Mouse (Mus musculus): ENCODE results near the gene Drc7.
A peak's percentile ranks its signal among the peaks of the same experiment; 100 is the strongest.

Drc7 gene

DNA sequence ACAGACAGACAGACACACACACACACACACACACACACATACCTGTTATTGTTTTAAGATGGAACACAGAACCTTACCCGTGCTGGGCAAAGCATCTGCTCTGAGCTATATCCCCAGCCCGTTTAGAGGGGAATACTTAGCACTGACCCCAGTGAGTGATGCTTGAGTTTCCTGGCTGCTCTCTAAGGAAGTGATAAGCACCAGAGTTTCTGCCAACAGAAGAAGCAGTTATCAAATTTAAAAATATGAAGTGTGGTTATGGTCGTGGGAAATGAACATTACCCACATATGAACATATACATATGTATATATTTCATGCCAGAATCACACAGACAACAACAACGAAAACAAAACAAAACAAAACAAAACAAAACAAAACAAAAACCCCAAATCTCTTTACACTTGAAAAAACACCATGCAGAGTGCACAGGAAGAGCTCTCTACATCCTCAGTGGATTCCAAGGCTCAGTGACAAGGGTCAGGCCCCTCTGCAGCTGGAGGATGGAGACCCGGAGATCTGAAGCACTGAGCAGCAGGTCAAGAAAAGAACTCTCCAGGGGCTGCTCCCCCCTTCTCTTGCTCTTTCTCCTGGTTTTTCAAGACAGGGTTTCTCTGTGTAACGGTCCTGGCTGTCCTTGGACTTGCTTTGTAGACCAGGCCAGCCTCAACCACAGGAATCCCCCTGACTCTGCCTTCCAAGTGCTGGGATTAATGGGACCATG, 5.1 kb downstream of the Drc7 start:
- DNase-seq (ENCODE audit: low spot score): no peak

DNA sequence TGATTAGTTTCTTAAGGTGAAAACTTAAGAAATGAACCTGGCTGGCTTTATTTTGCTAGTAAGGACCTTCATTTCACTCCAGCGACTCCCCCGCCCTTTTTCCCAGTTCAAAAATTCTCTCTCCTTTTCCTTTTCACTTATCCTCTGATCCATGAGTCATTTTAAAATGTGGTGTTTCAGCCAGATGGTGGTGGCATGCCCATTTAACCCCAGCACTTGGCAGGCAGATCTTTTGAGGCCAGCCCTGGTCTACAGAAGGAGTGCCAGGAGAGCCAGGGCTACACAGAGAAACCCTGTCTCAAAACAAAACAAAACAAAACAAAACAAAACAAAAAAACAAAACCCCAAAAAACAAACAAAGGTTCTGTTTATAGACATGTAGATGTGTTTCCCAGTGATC, 9.6 kb downstream of the Drc7 start:
- DNase-seq (ENCODE audit: low spot score): no peak

DNA sequence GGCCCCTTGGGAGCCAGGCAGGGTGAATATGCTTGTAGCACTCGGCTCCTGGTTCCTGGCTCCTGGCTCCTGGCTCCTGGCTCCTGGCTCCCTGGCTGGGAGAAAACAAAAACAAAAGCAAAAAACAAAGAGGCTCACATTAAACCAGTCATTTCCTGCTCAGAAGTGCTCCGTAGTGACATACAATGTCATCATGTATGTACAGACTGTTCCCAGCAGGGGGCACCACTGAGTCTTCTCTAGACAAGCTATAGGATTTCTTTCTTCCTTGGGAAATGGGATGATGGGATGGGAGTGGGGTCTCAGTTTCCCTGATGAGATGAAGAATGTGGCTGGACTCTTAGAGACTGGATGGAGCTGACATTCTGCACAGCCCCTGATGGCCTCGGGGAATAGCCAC, 12.7 kb downstream of the Drc7 start:
- DNase-seq (ENCODE audit: low spot score): peak; percentile 40

DNA sequence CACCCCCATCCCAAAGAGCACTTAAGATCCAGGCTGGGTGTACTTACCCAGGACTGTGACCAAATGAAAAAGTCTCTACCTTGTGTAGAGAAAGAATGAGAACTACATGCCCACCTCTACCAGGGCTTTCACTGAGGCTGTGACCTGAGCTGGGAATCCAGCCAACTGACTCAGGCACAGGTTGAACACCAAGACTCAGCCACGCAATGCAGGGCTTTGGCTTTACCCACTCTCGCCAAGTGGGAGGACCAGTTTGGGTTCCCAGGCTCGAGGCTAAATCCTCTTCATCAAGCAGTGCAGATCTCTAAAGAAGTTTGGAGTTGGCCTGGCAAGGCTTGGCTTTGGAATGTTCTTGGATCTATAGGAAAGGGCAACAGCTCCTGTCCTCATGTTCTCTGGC, 20.6 kb downstream of the Drc7 start:
- DNase-seq (ENCODE audit: low spot score): no peak

DNA sequence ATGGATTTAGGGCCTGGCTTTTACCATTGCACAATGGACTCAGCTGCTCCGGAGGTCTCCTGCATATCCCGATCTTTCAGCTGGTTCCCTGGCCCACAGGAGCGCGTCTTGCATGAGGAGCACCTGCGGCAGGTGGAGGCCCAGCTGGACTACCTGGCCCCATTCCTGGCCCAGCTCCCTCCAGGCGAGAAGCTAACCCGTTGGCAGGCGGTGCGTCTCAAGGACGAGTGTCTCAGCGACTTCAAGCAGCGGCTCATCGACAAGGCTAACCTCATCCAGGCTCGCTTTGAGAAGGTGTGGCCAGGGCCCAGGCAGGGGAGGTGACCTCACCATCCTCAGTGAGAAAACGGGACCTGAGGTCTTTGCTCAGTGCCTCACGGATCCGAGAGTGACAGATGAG, 21.2 kb downstream of the Drc7 start:
- no peak for DNase-seq (ENCODE audit: low spot score)

DNA sequence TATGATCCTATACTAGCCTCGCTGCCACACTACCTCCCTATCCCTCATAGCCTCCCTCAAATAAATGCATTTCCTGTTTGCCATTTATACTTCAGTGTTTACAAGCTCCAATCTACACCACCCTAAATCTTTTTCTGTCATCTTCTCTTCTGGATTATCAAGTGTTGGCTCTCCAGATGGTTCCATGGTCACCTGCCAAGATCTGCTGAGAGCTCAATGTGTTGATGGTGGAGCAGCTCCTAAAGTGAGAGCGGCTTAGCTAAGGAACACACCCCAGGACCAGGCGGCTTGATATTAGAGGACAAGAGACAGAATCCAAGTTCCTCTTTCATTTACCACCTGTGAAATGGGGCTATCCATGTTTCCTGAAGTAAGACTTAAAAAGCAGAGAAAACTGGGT, 23.2 kb downstream of the Drc7 start:
- DNase-seq (ENCODE audit: low spot score): no peak

DNA sequence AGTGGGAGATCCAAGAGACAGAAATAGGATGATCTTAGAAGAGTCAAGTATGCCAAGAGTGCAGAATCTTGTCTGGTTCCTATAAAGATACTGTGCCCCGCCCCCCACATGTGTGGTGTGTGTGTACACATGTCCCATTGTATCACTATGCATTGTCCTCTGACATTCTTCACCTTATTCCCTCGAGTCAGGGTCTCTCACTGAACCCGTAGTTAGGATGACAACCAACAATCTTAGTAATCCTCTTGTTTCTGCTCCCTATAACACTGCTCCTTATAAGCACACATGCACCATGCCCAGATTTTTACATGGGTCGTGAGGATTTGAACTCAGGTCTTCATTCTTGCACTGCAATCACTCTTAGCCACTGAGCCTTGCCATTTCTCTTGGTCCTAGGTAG, 24.4 kb downstream of the Drc7 start:
- no peak for DNase-seq (ENCODE audit: low spot score)

DNA sequence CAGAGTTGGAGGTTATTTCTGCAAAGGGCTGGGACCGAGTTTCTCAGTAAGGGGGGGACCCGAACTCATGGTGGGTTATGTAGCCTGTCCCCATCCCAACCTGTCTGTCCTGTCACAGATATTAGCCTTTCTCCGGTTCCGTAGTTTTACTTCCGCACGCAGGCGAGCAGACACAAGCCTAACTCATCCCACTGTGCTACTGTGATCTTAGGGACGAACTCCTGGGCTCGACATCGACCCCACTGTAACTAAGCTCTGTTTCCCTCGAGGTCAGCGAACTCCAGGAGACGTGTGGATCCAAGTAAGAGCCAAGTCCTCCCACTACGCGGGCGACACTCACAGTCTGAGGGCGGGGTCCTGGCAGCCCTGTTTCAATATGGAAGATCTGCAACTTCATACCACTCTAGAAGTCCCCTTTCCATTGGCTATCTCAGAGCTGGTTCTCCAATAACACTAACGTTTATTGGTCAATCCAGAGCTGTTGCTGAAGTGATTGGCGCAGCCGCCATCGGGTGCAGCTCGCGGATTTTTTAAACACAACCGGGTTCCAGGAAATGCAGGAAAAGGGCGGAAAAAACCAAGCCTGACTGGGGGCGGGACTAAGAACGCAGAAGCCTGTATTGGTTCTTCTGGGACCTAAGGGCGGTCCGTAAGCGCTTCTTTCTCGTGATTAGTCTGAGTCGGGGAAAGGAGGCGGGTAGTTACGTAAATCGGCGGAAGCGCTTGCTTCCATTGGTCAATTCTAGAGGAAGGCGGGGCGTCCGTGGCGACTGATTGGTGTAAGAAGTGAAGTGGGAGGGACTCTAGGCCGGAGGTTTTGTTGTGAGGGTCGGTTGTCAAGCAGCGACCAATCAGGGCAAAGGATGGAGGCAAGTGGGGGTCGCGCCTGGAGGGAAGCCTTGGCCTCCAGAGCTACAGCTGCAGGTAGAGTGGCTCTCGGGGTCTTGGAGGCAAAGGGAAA, 25.8 kb downstream of the Drc7 start, which contains the start of gene Katnb1:
Gene Katnb1 (plus strand): TSS at position 806 of the 961 bp plus-strand sequence.
- peak; percentile 94 for DNase-seq (ENCODE audit: low spot score)

DNA sequence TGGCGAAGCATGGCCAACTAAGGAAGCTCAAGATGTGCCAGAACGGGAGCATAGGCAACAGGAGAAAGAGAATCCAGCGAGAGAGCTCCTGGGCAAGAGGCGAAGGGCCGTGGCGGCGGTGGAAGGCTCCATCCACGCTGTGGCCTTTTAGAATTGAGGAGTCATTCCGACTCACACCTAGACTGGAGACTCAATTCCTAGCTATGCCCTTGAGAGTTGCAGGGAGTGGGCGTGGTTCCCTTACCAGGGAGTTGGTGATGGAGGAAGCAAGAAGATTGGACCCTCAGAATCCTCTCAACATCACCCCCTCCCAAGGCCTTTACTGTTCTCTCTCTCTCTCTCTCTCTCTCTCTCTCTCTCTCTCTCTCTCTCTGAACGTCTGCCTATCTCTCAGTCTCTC, 26.7 kb downstream of the Drc7 start:
- DNase-seq (ENCODE audit: low spot score): no peak

DNA sequence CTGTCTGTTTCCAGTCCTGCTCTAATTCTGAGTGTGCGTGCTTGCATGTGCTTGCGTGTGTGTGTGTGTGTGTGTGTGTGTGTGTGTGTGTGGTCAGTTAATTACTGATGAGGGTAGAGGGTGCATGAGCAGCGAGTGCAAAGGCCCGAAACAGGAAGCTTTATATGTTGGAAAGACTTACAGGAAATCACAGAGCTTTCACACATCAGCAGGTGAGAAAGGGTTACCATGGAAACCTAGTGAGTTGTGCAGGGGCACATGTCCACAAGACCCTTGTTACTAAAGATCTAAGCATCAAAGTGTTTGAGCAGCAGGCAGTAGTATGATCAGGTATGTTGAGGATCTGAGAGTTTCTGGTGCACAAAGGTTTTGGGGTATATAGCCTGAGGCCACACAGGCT, 29.4 kb downstream of the Drc7 start:
- DNase-seq (ENCODE audit: low spot score): no peak

DNA sequence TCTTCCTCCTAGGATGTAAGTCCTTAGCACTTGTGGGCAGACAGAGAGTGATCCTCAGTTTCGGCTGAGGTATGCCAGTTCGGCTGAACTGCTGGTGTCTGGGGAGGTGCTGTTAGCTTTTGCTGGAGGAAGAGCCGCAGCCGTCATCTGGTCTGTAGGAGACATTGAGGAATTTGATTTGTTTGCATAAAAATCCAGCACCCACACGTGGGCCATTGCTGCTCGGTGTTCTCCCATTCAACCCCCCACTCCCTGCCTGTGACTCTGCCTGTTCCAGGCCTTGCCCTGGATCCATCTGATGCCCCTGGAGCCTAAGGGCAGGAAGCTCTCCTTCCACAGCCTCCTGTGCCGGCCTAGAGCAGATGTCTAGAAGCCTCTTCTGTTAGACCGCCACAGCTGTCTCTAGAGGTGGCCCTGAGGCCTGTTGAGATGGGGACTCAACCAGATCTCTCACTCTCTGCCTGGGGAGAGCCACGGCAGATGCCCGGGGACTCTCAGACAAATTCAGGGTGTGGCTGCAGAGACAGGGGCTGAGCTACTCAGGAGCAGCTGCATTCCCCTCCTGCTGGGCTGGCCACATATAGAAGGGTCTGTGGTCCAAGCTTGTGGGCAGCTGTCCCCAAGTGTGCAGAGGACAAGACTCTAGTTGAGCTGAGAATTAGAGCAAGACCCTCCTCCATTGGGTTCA, 30.0 kb downstream of the Drc7 start:
- no peak for DNase-seq (ENCODE audit: low spot score)

DNA sequence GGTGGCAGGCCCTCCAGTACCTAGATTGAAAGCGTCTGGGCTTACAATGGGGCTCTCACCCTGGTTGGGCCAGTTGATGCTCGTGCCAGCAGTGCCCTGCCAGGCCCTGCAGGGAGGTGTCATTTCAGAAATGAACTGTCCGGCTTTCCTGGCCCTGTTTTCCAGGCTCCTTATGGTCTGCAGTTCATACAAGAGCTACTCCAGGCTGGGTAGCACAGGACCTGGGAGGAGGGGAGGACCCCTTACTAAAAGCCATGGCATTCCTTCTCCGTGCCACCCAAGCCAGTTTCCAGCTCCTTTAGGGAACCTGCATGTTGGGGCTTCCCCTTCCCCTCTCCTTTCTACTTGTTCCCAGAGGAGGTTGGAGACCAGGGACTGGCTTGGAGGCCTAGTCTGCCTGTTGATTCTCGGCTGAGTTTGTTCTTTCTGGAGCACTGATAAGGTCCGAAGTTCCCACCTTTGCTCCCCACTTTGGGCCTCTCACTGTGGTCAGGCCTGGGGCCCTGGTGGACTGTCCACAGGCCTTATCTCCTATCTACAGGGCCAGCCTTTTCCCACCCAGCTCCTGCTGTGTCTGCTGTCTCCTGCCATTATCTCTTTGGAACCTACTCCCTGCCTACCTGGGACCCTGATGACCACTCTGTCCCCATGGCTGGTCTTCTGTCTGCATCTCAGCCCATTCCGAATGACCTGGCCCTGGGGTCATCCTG, 30.7 kb downstream of the Drc7 start:
- DNase-seq (ENCODE audit: low spot score): no peak

DNA sequence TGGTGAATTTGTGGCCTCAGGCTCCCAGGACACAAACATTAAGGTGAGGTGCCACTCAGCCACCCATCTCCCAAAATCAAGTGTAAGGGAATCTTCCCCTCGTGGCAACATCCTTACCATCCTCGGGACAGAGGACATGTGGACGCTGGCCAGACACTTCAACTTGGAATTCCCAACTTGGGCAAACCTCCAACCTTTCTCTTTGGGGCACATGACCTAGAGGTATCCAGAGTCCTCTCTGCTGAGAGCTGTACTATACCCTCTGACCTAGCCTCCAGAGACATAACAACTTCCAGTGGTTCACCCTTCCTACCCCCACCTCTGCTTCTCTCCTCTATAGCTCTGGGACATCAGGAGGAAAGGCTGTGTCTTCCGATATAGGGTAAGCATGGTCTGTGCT, 38.7 kb downstream of the Drc7 start:
- DNase-seq (ENCODE audit: low spot score): no peak

DNA sequence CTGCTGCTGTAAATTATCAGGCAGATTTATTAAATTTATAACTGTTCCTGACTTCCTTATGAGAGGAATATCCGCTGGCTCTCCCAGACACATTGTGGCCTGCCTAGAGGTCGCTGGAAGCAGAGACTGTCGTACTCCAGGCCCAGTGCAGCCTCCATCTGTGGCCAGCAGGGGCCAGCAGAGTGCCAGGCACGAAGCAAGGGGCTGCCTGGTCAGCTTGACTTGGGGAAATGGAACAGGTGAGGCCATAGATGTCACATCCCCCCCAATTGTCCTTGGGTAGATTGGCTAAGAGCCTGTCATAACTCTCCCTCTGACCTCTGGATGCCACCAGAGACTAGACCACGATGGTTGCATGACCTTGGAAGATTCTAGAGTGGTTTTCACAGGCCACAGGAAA, 44.1 kb downstream of the Drc7 start:
- DNase-seq (ENCODE audit: low spot score): peak; percentile 75

DNA sequence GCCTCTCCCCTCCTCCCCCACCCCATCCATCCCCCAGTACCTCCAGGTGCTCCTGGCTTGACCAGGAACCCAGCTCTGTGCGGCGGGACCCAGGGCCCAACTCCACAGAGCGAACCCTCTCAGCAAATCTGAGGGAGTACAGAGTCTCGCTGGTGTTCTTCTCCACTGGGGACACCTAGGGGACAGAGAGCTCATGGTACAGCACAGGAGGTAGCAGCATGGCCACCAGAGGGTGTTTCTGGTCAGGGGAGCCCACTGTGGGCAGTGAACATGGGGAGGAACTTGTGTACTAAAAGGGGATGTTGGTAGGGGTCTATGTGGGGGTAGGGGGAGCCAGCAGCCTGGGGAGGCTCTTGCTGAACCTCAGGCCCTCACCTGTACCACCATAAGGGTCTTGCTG, 47.1 kb downstream of the Drc7 start:
- no peak for DNase-seq (ENCODE audit: low spot score)

DNA sequence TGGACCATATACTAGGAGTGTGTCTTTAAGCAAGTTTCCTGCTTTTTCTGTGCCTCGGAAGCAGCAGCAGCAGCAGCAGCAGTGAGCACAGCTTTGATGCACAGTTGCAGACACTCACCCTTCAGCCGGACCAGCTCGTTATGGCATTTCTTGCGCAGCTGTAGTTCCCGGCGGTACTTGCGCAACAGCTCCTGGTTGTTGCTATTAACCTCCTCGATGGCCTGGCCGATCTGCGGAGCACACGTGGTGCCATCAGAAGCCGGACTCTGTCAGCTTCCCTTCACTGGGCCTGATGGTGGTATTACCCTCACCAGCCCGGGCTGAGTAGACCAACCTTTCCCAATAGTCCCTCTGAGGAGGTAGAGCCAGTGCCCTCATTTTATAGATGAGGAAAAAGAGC, 52.4 kb downstream of the Drc7 start:
- DNase-seq (ENCODE audit: low spot score): no peak

DNA sequence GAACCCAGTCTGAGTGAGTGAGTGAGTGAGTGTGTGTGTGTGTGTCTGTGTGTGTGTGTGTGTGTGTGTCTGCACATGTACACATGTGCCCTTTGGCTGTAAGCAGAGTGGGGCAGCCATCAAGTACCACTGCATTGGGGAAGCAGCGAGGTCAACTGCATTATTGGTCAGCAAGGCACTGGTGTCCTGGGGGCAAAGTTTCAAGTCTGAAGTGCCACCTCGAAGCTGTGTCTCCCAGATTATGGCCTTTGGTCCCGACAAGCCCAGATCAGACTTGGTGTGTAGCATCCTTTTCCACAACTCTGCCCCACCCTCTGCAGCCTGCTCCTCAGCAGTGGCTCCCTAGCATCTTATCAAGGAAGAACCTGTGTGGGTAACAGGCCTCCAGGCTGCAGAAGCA, 57.7 kb downstream of the Drc7 start:
- DNase-seq (ENCODE audit: low spot score): no peak

DNA sequence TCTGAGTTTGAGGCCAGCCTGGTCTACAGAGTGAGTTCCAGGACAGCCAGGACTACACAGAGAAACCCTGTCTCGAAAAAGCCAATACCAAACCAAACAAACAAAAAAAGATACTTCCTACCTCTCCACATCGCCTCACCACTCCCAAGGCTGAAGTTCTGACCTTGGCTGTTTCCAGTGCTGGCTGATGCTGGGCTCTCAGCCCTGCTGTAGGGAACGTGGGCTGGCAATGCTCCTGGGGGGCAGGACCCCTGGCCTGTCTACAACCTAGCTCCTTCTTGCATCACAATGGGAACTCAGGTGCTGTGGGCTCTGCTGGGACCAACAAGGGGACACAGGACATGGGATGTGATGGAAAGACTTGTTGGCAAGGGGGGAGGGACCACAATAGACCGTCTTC, 58.2 kb downstream of the Drc7 start:
- no peak for DNase-seq (ENCODE audit: low spot score)

DNA sequence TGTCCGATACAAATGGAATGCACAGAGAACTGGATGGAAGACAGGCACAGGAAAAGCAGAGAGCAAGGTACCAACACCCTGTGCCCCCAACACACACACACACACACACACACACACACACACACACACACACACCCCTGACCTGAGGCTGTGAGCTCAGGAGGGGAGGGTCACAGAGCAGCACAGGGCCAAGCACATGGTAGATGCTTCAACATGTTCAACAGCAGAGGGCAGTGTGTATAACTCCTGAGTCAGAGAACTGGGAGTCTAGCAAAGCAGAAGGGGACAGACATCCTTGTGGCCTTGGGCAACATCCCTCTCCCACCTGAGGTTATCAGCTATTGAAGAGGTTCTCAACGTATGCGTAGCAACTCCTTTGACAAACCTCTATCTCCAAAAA, 58.8 kb downstream of the Drc7 start:
- DNase-seq (ENCODE audit: low spot score): no peak

DNA sequence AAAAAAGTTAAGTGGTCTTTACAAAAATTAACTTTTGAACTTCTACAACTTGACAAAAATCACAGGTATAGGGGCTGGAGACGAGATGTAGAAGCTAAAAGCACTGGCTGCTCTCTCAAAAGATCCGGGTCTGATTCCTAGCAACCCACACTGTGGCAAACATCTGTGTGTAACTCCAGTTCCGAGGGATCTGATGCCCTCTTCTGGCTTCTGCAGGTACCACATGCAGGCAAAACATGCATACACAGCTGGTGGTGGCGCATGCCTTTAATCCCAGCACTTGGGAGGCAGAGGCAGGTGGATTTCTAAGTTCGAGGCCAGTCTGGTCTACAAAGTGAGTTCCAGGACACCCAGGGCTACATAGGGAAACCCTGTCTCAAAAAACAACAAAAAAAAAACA, 68.6 kb downstream of the Drc7 start:
- DNase-seq (ENCODE audit: low spot score): no peak

DNA sequence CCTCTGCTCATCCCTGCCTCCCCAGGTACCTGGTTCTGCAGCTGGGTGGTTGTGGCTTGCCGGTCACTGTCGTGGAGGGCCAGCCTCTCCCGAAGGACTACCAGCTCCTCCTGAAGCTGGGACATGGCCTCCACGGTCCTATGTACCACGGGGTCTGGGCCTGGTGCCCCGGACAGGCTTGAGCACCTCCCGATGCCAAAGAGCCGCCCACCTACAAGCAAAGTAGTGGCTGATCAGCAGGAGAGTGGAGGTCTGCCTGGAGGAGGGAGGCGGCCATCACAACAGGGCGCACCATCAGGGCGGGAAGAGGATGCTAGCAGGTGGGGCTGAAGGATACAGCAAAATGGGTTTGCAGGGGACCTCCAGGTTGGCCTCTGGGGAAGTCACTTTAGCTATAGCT, 71.6 kb downstream of the Drc7 start:
- no peak for DNase-seq (ENCODE audit: low spot score)

DNA sequence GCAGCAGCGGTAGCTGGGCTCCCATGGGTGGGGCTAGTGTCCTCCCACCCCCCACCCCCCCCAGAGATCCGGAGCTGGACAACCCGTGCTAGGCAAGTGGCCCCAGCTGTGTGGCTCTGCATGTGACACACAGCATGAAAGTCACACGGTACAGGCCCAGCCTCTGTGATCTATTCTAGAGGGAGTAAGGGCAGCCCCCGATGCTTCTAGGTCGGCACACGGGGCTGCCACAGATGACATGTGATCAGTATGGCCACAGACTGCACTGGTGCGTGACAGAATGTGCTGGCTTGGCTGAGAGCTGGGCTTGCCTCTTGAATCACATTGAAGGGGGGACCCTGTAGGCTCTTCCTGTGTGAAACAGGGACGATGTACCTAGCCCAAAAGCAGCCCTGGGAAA, 72.8 kb downstream of the Drc7 start:
- no peak for DNase-seq (ENCODE audit: low spot score)

Measured in ovary, postnatal 36 days (tissue).